Mouse (Mus musculus) MEL-GATA-1-ER (cell line): Measurements from ENCODE around the gene Usp9x.

Experiments
- DNase-seq: peaks from one replicate; pipeline ENCODE4 v3.0.0-alpha.2; 2012; ENCODE audit warnings: low read depth; ENCODE audit errors: extremely low read depth

Usp9x gene

GRCm38 (mm10) chrX:13072461-13072982, 1.2 kb downstream of the Usp9x start:
- DNase-seq: no peak

- no peak for DNase-seq
Observed at GRCm38 (mm10) chrX:13085621-13086020, 14.3 kb downstream of the Usp9x start.

- no peak for DNase-seq
Observed at GRCm38 (mm10) chrX:13096985-13097384, 25.7 kb downstream of the Usp9x start.

- DNase-seq: no peak
Observed at GRCm38 (mm10) chrX:13206514-13206913, 135.2 kb downstream of the Usp9x start.

GRCm38 (mm10) chrX:13207512-13208341, 136.4 kb downstream of the Usp9x start:
- DNase-seq: peak; percentile 80

- no peak for DNase-seq
Observed at GRCm38 (mm10) chrX:13208404-13208803, 137.1 kb downstream of the Usp9x start.

GRCm38 (mm10) chrX:13214275-13214674, 143.0 kb downstream of the Usp9x start:
- no peak for DNase-seq
